Mouse (Mus musculus) olfactory bulb, adult 2 months (tissue): ENCODE data around the gene Slc44a3.

ENCODE experiments used
- CTCF ChIP-seq: fragments of 200-500 bp; IDR thresholded peaks from 2 replicates; pipeline ENCODE4 v1.5.1; 2012; ENCODE audit warnings: low read depth, mild to moderate bottlenecking, low read length, moderate library complexity; ENCODE audit not compliant: insufficient read depth
- POLR2A ChIP-seq: fragments of 200-500 bp; IDR thresholded peaks from 2 replicates; pipeline ENCODE4 v1.6.1; 2012; ENCODE audit warnings: mild to moderate bottlenecking, low read depth, low read length, moderate library complexity; ENCODE audit not compliant: insufficient read depth

DNA sequence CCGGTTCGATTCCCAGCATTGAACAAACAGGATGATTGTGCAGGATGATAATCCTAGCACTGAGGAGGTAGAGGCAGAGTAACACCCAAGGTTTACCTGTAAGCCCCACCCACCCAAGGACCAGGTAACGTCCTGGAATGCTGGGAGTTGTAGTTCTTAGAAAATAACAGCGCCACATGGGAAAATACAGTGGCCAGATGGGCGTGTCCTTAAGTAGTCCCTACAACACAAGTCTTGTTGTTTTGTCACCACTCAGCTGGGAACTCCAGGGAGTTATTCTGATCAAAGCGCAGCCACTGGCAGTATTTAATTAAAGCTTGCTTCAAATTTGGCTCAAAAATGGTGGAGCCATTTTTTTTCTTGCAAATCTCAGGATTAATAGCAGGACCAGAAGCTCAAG, 44.2 kb upstream of the Slc44a3 start:
- TF ChIP-seq CTCF: no peak
- TF ChIP-seq POLR2A: no peak
